ENCODE assay signal across 10 mouse cellular contexts in genomic region chr11:109358549-109358948, GRCm38 (mm10). TPM values are rescaled to one million over a fixed set of nuclear protein-coding genes. Genes with fewer than 3 reads are reported as not detected.
DNase-seq lines count a peak whose midpoint lies in the region; ATAC-seq lines count a peak whose summit lies in the region.
"Had no signal": no experiment of that assay in that cellular context is flagged by ENCODE, and none has a peak within 500 bp of the region (broad histone marks: within the 10 kb centered on the region; RNA-seq: fewer than 3 reads in every experiment).

No protein-coding gene starts in this region.

- no peak overlapping the region for H3K4me3 ChIP-seq in lung, embryonic 15.5 days
- H3K4me3 ChIP-seq in forebrain, embryonic 16.5 days (replicated peaks; ENCODE audit: low read length) = no peak overlapping the region
- H3K4me3 ChIP-seq in neural tube, embryonic 14.5 days (ENCODE audit: low read depth, low read length) = no peak overlapping the region

- no peak overlapping the region for H3K9ac ChIP-seq in lung, embryonic 15.5 days
- H3K9ac ChIP-seq in forebrain, embryonic 16.5 days (replicated peaks; ENCODE audit: low read depth, low read length) = no peak overlapping the region
- H3K9ac ChIP-seq in neural tube, embryonic 14.5 days (replicated peaks; ENCODE audit: low read depth, low read length) = no peak overlapping the region
- H3K9ac ChIP-seq: liver, embryonic 14.5 days had no signal

- H3K4me2 ChIP-seq in lung, embryonic 15.5 days = no peak overlapping the region
- 0 out of 2 replicates have a peak overlapping the region, but pooled peaks have one; percentile 13 for H3K4me2 ChIP-seq in forebrain, embryonic 16.5 days (ENCODE audit: low read length)
- no peak overlapping the region for H3K4me2 ChIP-seq in neural tube, embryonic 14.5 days (ENCODE audit: low read depth, low read length)

- no peak for ATAC-seq in lung, embryonic 15.5 days (ENCODE audit: borderline replicate concordance, extremely low read depth, low FRiP score, low TSS enrichment)
- ATAC-seq in forebrain, embryonic 16.5 days = peak; percentile 46
- ATAC-seq in neural tube, embryonic 14.5 days (ENCODE audit: low read depth) = peak; percentile 35; the same call in 1 of the 2 replicates

- peak overlapping the region; percentile 77 for H3K27ac ChIP-seq in lung, embryonic 15.5 days
- peak overlapping the region; percentile 46; the same call in 1 of the 2 replicates for H3K27ac ChIP-seq in forebrain, embryonic 16.5 days (ENCODE audit: low read length)
- peak overlapping the region; percentile 44; the same call in 1 of the 2 replicates for H3K27ac ChIP-seq in neural tube, embryonic 14.5 days (ENCODE audit: low read depth, low read length)
- H3K27ac ChIP-seq: liver, embryonic 14.5 days had no signal

- no peaks in the 10 kb centered on the region for H3K9me3 ChIP-seq in lung, embryonic 15.5 days
- no peaks in the 10 kb centered on the region for H3K9me3 ChIP-seq in forebrain, embryonic 16.5 days (ENCODE audit: control insufficient read depth, low read length)
- H3K9me3 ChIP-seq in neural tube, embryonic 14.5 days (ENCODE audit: control insufficient read depth, low read length) = no peaks in the 10 kb centered on the region

- peaks cover 48% of the 10 kb centered on the region for H3K4me1 ChIP-seq in lung, embryonic 15.5 days
- peaks cover 33% of the 10 kb centered on the region for H3K4me1 ChIP-seq in forebrain, embryonic 16.5 days (replicated peaks; ENCODE audit: control insufficient read depth, insufficient read depth, low read length)
- peaks cover 10% of the 10 kb centered on the region; the same call in 1 of the 2 replicates for H3K4me1 ChIP-seq in neural tube, embryonic 14.5 days (ENCODE audit: control insufficient read depth, insufficient read depth, low read length)

- 37% methylated on average over 3 of the region's 3 CpGs for WGBS in lung, embryonic 15.5 days
- WGBS in forebrain, embryonic 16.5 days = 5% methylated on average over 3 of the region's 3 CpGs
- WGBS in neural tube, embryonic 14.5 days = 22% methylated on average over 3 of the region's 3 CpGs

- DNase-seq in embryo, embryonic 10 days (ENCODE audit: low spot score) = peak; percentile 37
- no peak for DNase-seq in embryo, embryonic 9.5 days (ENCODE audit: extremely low spot score)
- DNase-seq in lung, postnatal 36 days = no peak
- DNase-seq in spleen, postnatal 10 days (ENCODE audit: low spot score in 2 of 2) = no peak
- DNase-seq in cerebellum, postnatal 25 days = no peak
- DNase-seq: B cell, adult 2 months had no signal

- no peaks in the 10 kb centered on the region for H3K27me3 ChIP-seq in lung, embryonic 15.5 days
- no peaks in the 10 kb centered on the region for H3K27me3 ChIP-seq in forebrain, embryonic 16.5 days (replicated peaks; ENCODE audit: control insufficient read depth, insufficient read depth, low read length)
- H3K27me3 ChIP-seq in neural tube, embryonic 14.5 days (ENCODE audit: control insufficient read depth, insufficient read depth, low read length) = no peaks in the 10 kb centered on the region

- no peaks in the 10 kb centered on the region for H3K36me3 ChIP-seq in lung, embryonic 15.5 days
- H3K36me3 ChIP-seq in forebrain, embryonic 16.5 days (ENCODE audit: control insufficient read depth, insufficient read depth) = no peaks in the 10 kb centered on the region
- no peaks in the 10 kb centered on the region for H3K36me3 ChIP-seq in neural tube, embryonic 14.5 days (ENCODE audit: control insufficient read depth, insufficient read depth, low read length)

RNA-seq across cellular contexts. Expression of gene Gna13, which starts 4.1 kb away (rescaled TPM):
- polyA plus RNA-seq in lung, embryonic 15.5 days (2015; fragmentation: Nextera tagmentation; extraction: Ambion mirVana) = 25.5 and 27.8 TPM in 2 replicates
- 16.1 and 17.1 TPM in 2 replicates for polyA plus RNA-seq in forebrain, embryonic 16.5 days (2015; fragmentation: Nextera tagmentation; extraction: Ambion mirVana)
- 23.0 and 23.2 TPM in 2 replicates for polyA plus RNA-seq in neural tube, embryonic 14.5 days (2014; fragmentation: Nextera tagmentation; extraction: Ambion mirVana)

RNA-seq across cellular contexts. Expression of gene 9930022D16Rik, which starts 55.2 kb away (rescaled TPM):
- not detected in 2 replicates for polyA plus RNA-seq in lung, embryonic 15.5 days (2015; fragmentation: Nextera tagmentation; extraction: Ambion mirVana)
- not detected in 2 replicates for polyA plus RNA-seq in forebrain, embryonic 16.5 days (2015; fragmentation: Nextera tagmentation; extraction: Ambion mirVana)
- polyA plus RNA-seq in neural tube, embryonic 14.5 days (2014; fragmentation: Nextera tagmentation; extraction: Ambion mirVana) = not detected in 2 replicates
- polyA plus RNA-seq: liver, embryonic 14.5 days had no signal
